Mouse (Mus musculus): ENCODE results near the gene Sash3. TPM values are rescaled to one million over a fixed set of nuclear protein-coding genes. Genes with fewer than 3 reads are reported as not detected.

The Sash3 gene
- polyA plus RNA-seq, 1 experiment from 2014 or later: 9.6 TPM

- ATAC-seq (ENCODE audit: low read depth): peak; percentile 55; the same call in 1 of the 2 replicates
- 62% methylated on average over 6 of the region's 6 CpGs for WGBS (ENCODE audit: insufficient replicate concordance)
- H3K27ac ChIP-seq (ENCODE audit: low read length): no peak overlapping the region
Observed at GRCm38 (mm10) chrX:48191261-48191660, 45.0 kb downstream of the Sash3 start.

DNA sequence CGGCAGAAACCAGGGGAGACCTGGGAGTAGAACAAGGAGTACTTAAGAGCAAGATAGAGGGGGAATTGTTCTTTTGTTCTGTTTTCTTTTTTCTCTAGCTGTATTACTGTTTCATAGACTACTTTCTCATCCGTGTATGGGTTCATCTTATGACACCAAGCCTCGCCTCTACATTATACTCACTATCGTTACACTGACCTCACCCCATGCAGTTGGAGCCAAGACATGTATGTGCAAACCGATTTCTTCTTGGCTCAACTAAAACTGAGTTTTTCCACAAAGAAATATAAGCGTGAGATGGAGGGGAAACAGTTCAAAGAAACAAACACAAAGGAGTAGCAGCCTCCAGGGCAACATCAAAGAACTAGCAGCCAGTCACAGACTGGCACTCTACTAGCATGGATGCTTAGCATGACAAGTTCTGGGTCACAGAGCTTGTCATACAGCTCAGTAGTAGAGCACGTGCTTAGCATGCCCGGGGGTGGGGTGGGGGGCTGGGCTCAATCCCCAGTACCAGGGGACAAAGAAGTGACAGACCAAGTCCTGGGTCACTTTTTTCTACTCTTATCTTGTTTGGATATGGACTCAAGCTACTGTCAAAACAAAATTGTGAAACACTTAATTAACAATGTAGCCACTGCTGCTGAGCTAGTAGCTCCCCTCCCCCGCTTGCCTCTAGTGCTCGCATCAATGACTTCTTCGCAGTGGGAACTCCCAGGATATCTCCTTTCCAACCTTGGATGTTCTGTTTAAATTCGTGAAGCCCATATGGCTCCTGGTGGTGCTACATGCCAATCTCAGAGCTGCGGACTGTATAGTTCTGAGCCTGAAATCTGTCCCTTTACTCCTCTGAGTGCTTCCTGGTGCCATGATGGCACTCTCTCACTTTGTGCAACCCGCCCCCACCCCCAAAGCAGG is 47.3 kb downstream of the Sash3 start:
- no peak overlapping the region for H3K4me2 ChIP-seq (ENCODE audit: low read depth, low read length)
- H3K27ac ChIP-seq (ENCODE audit: low read length): no peak overlapping the region
- no peak overlapping the region for H3K9ac ChIP-seq (ENCODE audit: low read depth, low read length)
- 68% methylated on average over 14 of the region's 14 CpGs for WGBS (ENCODE audit: insufficient replicate concordance)
- H3K9me3 ChIP-seq (replicated peaks; ENCODE audit: control insufficient read depth, low read length): no peaks in the 10 kb centered on the region
- H3K27me3 ChIP-seq (ENCODE audit: control insufficient read depth, insufficient read depth, low read depth, low read length): no peaks in the 10 kb centered on the region
- peak; percentile 24; the same call in 1 of the 2 replicates for ATAC-seq (ENCODE audit: low read depth)
- no peaks in the 10 kb centered on the region for H3K36me3 ChIP-seq (ENCODE audit: control insufficient read depth, insufficient read depth)
- no peak overlapping the region for H3K4me3 ChIP-seq (ENCODE audit: low read depth, low read length)
- H3K4me1 ChIP-seq (ENCODE audit: control insufficient read depth, low read depth, low read length): no peaks in the 10 kb centered on the region

More at GRCm38 (mm10) chrX:48191261-48191660, 45.0 kb downstream of the Sash3 start:
- Histone ChIP-seq H3K9me3 (replicated peaks; ENCODE audit: control insufficient read depth, low read length) (no peaks in the 10 kb centered on the region), H3K4me3 (ENCODE audit: low read depth, low read length) (no peak overlapping the region), H3K4me1 (ENCODE audit: control insufficient read depth, low read depth, low read length) (no peaks in the 10 kb centered on the region), H3K36me3 (ENCODE audit: control insufficient read depth, insufficient read depth) (no peaks in the 10 kb centered on the region), H3K4me2 (ENCODE audit: low read depth, low read length) (no peak overlapping the region), H3K27me3 (ENCODE audit: control insufficient read depth, insufficient read depth, low read depth, low read length) (no peaks in the 10 kb centered on the region), H3K9ac (ENCODE audit: low read depth, low read length) (no peak overlapping the region)

DNA sequence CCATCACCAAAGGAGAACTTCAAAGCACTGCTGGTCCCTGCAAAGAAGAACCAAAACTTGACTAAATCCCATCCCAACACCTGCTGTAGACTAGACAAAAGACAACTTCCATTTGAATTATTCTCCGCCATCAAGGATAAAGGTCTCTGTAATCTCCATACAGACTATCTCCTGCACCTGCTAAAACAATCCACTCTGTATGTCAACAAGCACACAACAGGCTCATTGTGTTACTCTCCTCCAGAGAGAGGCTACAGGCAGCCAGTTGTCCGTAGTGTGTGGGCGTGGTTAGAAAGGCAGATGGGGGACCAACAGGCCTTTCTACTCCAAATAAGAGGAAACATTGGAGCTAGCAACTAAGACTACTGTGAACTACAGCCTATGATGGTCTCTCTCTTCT is 51.6 kb downstream of the Sash3 start:
- H3K9me3 ChIP-seq (replicated peaks; ENCODE audit: control insufficient read depth, low read length): no peaks in the 10 kb centered on the region
- no peak overlapping the region for H3K27ac ChIP-seq (ENCODE audit: low read length)
- H3K4me1 ChIP-seq (ENCODE audit: control insufficient read depth, low read depth, low read length): no peaks in the 10 kb centered on the region
- no peaks in the 10 kb centered on the region for H3K27me3 ChIP-seq (ENCODE audit: control insufficient read depth, insufficient read depth, low read depth, low read length)
- H3K36me3 ChIP-seq (ENCODE audit: control insufficient read depth, insufficient read depth): no peaks in the 10 kb centered on the region
- no peak overlapping the region for H3K9ac ChIP-seq (ENCODE audit: low read depth, low read length)
- WGBS (ENCODE audit: insufficient replicate concordance): 62% methylated on average over 3 of the region's 3 CpGs
- no peak overlapping the region for H3K4me2 ChIP-seq (ENCODE audit: low read depth, low read length)
- no peak for ATAC-seq (ENCODE audit: low read depth)
- H3K4me3 ChIP-seq (ENCODE audit: low read depth, low read length): no peak overlapping the region

- ATAC-seq (ENCODE audit: low read depth): no peak
- Histone ChIP-seq H3K36me3 (ENCODE audit: control insufficient read depth, insufficient read depth) (no peaks in the 10 kb centered on the region), H3K27ac (ENCODE audit: low read length) (no peak overlapping the region), H3K4me3 (ENCODE audit: low read depth, low read length) (no peak overlapping the region), H3K9ac (ENCODE audit: low read depth, low read length) (no peak overlapping the region), H3K9me3 (replicated peaks; ENCODE audit: control insufficient read depth, low read length) (no peaks in the 10 kb centered on the region), H3K4me2 (ENCODE audit: low read depth, low read length) (no peak overlapping the region), H3K27me3 (ENCODE audit: control insufficient read depth, insufficient read depth, low read depth, low read length) (no peaks in the 10 kb centered on the region), H3K4me1 (ENCODE audit: control insufficient read depth, low read depth, low read length) (no peaks in the 10 kb centered on the region)
- WGBS (ENCODE audit: insufficient replicate concordance): 75% methylated on average over 2 of the region's 2 CpGs
Observed at GRCm38 (mm10) chrX:48199026-48199425, 52.8 kb downstream of the Sash3 start.

- 80% methylated on average over 3 of the region's 3 CpGs for WGBS (ENCODE audit: insufficient replicate concordance)
- H3K27ac ChIP-seq (ENCODE audit: low read length): no peak overlapping the region
- no peak for ATAC-seq (ENCODE audit: low read depth)
- no peak overlapping the region for H3K4me3 ChIP-seq (ENCODE audit: low read depth, low read length)
- no peaks in the 10 kb centered on the region for H3K27me3 ChIP-seq (ENCODE audit: control insufficient read depth, insufficient read depth, low read depth, low read length)
- H3K4me1 ChIP-seq (ENCODE audit: control insufficient read depth, low read depth, low read length): no peaks in the 10 kb centered on the region; the same call in 1 of the 2 replicates
- no peaks in the 10 kb centered on the region for H3K9me3 ChIP-seq (replicated peaks; ENCODE audit: control insufficient read depth, low read length)
- H3K4me2 ChIP-seq (ENCODE audit: low read depth, low read length): no peak overlapping the region
- no peak overlapping the region for H3K9ac ChIP-seq (ENCODE audit: low read depth, low read length)
- no peaks in the 10 kb centered on the region for H3K36me3 ChIP-seq (ENCODE audit: control insufficient read depth, insufficient read depth)
Observed at GRCm38 (mm10) chrX:48200699-48201098, 54.5 kb downstream of the Sash3 start.

DNA sequence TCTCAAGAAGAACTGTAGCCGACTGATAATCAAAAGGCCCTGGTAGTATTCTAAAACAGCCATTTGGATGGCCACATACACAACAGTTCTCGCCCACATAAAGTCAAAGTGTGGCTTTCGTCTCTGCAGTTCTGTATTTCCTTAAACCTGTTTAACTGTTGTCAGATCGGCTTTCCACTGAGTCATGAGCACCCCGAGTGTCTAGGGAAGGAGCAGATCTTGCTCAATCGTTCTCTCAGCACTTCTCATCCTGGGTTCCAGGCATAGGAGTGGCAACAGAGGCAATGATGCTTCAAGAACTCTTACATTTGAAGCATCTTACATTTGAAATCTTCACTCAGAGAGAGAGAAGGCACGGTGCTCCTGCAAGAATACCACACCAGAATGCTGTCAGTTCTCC is 55.7 kb downstream of the Sash3 start:
- no peak for ATAC-seq (ENCODE audit: low read depth)
- H3K36me3 ChIP-seq (ENCODE audit: control insufficient read depth, insufficient read depth): no peaks in the 10 kb centered on the region
- H3K4me1 ChIP-seq (ENCODE audit: control insufficient read depth, low read depth, low read length): no peaks in the 10 kb centered on the region; the same call in 1 of the 2 replicates
- no peaks in the 10 kb centered on the region for H3K9me3 ChIP-seq (replicated peaks; ENCODE audit: control insufficient read depth, low read length)
- H3K9ac ChIP-seq (ENCODE audit: low read depth, low read length): no peak overlapping the region
- 66% methylated on average over 7 of the region's 7 CpGs for WGBS (ENCODE audit: insufficient replicate concordance)
- no peaks in the 10 kb centered on the region for H3K27me3 ChIP-seq (ENCODE audit: control insufficient read depth, insufficient read depth, low read depth, low read length)
- H3K4me2 ChIP-seq (ENCODE audit: low read depth, low read length): no peak overlapping the region
- H3K27ac ChIP-seq (ENCODE audit: low read length): no peak overlapping the region
- H3K4me3 ChIP-seq (ENCODE audit: low read depth, low read length): no peak overlapping the region

DNA sequence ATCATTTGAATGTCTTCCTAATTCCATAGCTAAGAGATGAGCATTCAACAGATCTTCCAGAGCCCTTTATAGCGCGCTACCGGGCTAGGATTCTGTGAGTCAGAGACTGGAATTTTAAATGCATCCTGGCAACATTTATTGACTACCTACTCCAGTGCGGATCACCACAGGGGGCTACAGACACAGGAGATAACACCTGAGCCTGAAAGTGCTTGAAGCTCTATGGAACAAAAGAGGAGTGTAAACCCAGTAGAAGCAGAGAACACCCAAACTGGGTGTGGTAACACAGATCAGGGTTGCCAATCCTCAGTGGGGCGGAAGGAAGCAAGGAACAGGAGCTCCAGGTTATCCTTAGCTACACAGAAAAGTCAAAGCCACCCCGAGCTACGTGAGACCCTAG is 56.2 kb downstream of the Sash3 start:
- H3K4me1 ChIP-seq (ENCODE audit: control insufficient read depth, low read depth, low read length): no peaks in the 10 kb centered on the region; the same call in 1 of the 2 replicates
- no peak overlapping the region for H3K9ac ChIP-seq (ENCODE audit: low read depth, low read length)
- no peak overlapping the region for H3K4me3 ChIP-seq (ENCODE audit: low read depth, low read length)
- no peaks in the 10 kb centered on the region for H3K36me3 ChIP-seq (ENCODE audit: control insufficient read depth, insufficient read depth)
- ATAC-seq (ENCODE audit: low read depth): no peak
- no peaks in the 10 kb centered on the region for H3K27me3 ChIP-seq (ENCODE audit: control insufficient read depth, insufficient read depth, low read depth, low read length)
- H3K9me3 ChIP-seq (replicated peaks; ENCODE audit: control insufficient read depth, low read length): no peaks in the 10 kb centered on the region
- no peak overlapping the region for H3K4me2 ChIP-seq (ENCODE audit: low read depth, low read length)
- WGBS (ENCODE audit: insufficient replicate concordance): 83% methylated on average over 7 of the region's 7 CpGs
- no peak overlapping the region for H3K27ac ChIP-seq (ENCODE audit: low read length)

DNA sequence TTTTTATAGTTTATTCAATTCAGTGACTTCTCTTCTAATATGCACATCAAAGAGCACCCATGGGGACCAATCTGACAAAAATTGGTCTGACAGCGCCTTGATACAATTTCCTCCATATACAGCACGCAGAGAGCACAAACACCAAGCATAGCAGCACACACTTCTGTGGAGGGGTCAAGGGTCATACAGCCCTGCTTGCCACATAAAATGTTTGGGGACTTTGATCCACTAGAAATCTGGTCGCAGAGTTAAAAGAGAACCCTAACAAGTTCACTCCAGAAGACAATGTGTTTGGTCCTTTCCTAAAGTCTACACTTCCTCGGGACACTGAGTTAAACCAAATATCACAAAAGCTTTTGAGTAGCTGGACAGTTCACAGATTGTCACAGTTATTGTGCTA is 56.8 kb downstream of the Sash3 start:
- Histone ChIP-seq H3K27me3 (ENCODE audit: control insufficient read depth, insufficient read depth, low read depth, low read length) (no peaks in the 10 kb centered on the region), H3K4me1 (ENCODE audit: control insufficient read depth, low read depth, low read length) (no peaks in the 10 kb centered on the region; the same call in 1 of the 2 replicates), H3K4me2 (ENCODE audit: low read depth, low read length) (no peak overlapping the region), H3K4me3 (ENCODE audit: low read depth, low read length) (no peak overlapping the region), H3K36me3 (ENCODE audit: control insufficient read depth, insufficient read depth) (no peaks in the 10 kb centered on the region), H3K9me3 (replicated peaks; ENCODE audit: control insufficient read depth, low read length) (no peaks in the 10 kb centered on the region), H3K9ac (ENCODE audit: low read depth, low read length) (no peak overlapping the region), H3K27ac (ENCODE audit: low read length) (peak overlapping the region; percentile 19; the same call in 1 of the 2 replicates)
- ATAC-seq (ENCODE audit: low read depth): peak; percentile 63; the same call in 1 of the 2 replicates
- WGBS (ENCODE audit: insufficient replicate concordance): 61% methylated on average over 4 of the region's 4 CpGs

- H3K4me3 ChIP-seq (ENCODE audit: low read depth, low read length): no peak overlapping the region
- no peaks in the 10 kb centered on the region for H3K9me3 ChIP-seq (replicated peaks; ENCODE audit: control insufficient read depth, low read length)
- H3K4me2 ChIP-seq (ENCODE audit: low read depth, low read length): no peak overlapping the region
- no peak overlapping the region for H3K9ac ChIP-seq (ENCODE audit: low read depth, low read length)
- no peak for ATAC-seq (ENCODE audit: low read depth)
- H3K27me3 ChIP-seq (ENCODE audit: control insufficient read depth, insufficient read depth, low read depth, low read length): no peaks in the 10 kb centered on the region
- no peaks in the 10 kb centered on the region; the same call in 1 of the 2 replicates for H3K4me1 ChIP-seq (ENCODE audit: control insufficient read depth, low read depth, low read length)
- WGBS (ENCODE audit: insufficient replicate concordance): 50% methylated on average over 7 of the region's 7 CpGs
- H3K36me3 ChIP-seq (ENCODE audit: control insufficient read depth, insufficient read depth): no peaks in the 10 kb centered on the region
- peak overlapping the region; percentile 10 for H3K27ac ChIP-seq (ENCODE audit: low read length)
Observed at GRCm38 (mm10) chrX:48203763-48204162, 57.5 kb downstream of the Sash3 start.
